Mouse (Mus musculus): Measurements from ENCODE around the gene Olfr56.
"Not testable (repeated sequence)": the region's sequence is repeated elsewhere in the genome, so short reads cannot be mapped to it uniquely, and the experiment has no call there.

Gene Olfr56

GRCm38 (mm10) chr11:49051894-49052293 is 73.2 kb downstream of the Olfr56 start:
- not testable (repeated sequence) for DNase-seq (ENCODE audit: low read depth, low spot score)

- DNase-seq (ENCODE audit: low read depth, low spot score) = not testable (repeated sequence)
Measured at GRCm38 (mm10) chr11:49060061-49060460, 81.4 kb downstream of the Olfr56 start.

GRCm38 (mm10) chr11:49061865-49062264 is 83.2 kb downstream of the Olfr56 start:
- not testable (repeated sequence) for DNase-seq (ENCODE audit: low read depth, low spot score)

GRCm38 (mm10) chr11:49063713-49064469 is 85.2 kb downstream of the Olfr56 start, which contains the start of gene Tgtp2:
Gene Tgtp2, minus strand, starts transcription at chr11:49064206.
- DNase-seq (ENCODE audit: low read depth, low spot score) = not testable (repeated sequence)

GRCm38 (mm10) chr11:49068358-49068757 is 89.7 kb downstream of the Olfr56 start:
- no peak for DNase-seq (ENCODE audit: low read depth, low spot score)

- not testable (repeated sequence) for DNase-seq (ENCODE audit: low read depth, low spot score)
Measured at GRCm38 (mm10) chr11:49076001-49076757, 97.5 kb downstream of the Olfr56 start, which contains the start of gene Ifi47. Gene Ifi47, plus strand, starts transcription at chr11:49076587.

GRCm38 (mm10) chr11:49077012-49077411 is 98.3 kb downstream of the Olfr56 start:
- no peak for DNase-seq (ENCODE audit: low read depth, low spot score)

- no peak for DNase-seq (ENCODE audit: low read depth, low spot score)
Measured at GRCm38 (mm10) chr11:49078719-49079118, 100.0 kb downstream of the Olfr56 start.

GRCm38 (mm10) chr11:49080636-49081035 is 101.9 kb downstream of the Olfr56 start:
- no peak for DNase-seq (ENCODE audit: low read depth, low spot score)

GRCm38 (mm10) chr11:49081356-49081755 is 102.7 kb downstream of the Olfr56 start:
- no peak for DNase-seq (ENCODE audit: low read depth, low spot score)

GRCm38 (mm10) chr11:49081886-49082285 is 103.2 kb downstream of the Olfr56 start:
- DNase-seq (ENCODE audit: low read depth, low spot score) = no peak

GRCm38 (mm10) chr11:49083146-49083545 is 104.5 kb downstream of the Olfr56 start:
- no peak for DNase-seq (ENCODE audit: low read depth, low spot score)

- no peak for DNase-seq (ENCODE audit: low read depth, low spot score)
Measured at GRCm38 (mm10) chr11:49083808-49084207, 105.1 kb downstream of the Olfr56 start.

GRCm38 (mm10) chr11:49084385-49084784 is 105.7 kb downstream of the Olfr56 start:
- DNase-seq (ENCODE audit: low read depth, low spot score) = no peak

- DNase-seq (ENCODE audit: low read depth, low spot score) = no peak
Measured at GRCm38 (mm10) chr11:49084875-49085274, 106.2 kb downstream of the Olfr56 start.

- no peak for DNase-seq (ENCODE audit: low read depth, low spot score)
Measured at GRCm38 (mm10) chr11:49086858-49087361, 108.2 kb downstream of the Olfr56 start.

GRCm38 (mm10) chr11:49087830-49088616 is 109.3 kb downstream of the Olfr56 start:
- DNase-seq (ENCODE audit: low read depth, low spot score) = no peak

GRCm38 (mm10) chr11:49088990-49089652 is 110.4 kb downstream of the Olfr56 start:
- no peak for DNase-seq (ENCODE audit: low read depth, low spot score)

GRCm38 (mm10) chr11:49089735-49090507 is 111.2 kb downstream of the Olfr56 start:
- no peak for DNase-seq (ENCODE audit: low read depth, low spot score)

GRCm38 (mm10) chr11:49090551-49090950 is 111.9 kb downstream of the Olfr56 start:
- no peak for DNase-seq (ENCODE audit: low read depth, low spot score)

Data from skeletal muscle tissue, adult 2 months (tissue).